Mouse (Mus musculus) C2C12 (cell line): ENCODE measurements around the gene 1700021F05Rik. TPM values are rescaled to one million over a fixed set of nuclear protein-coding genes. Genes with fewer than 3 reads are reported as not detected.

Experiments used
- H3K27me3 ChIP-seq: one replicate; pipeline ENCODE4 v1.6.1; 2011; ENCODE audit not compliant: control insufficient read depth, insufficient read depth, insufficient read length
- H3K36me3 ChIP-seq: one replicate; pipeline ENCODE4 v1.6.1; 2011; ENCODE audit not compliant: control insufficient read depth, insufficient read depth
- H3K4me3 ChIP-seq: one replicate; pipeline ENCODE4 v1.5.1; 2011; ENCODE audit warnings: mild to moderate bottlenecking, control low read depth; ENCODE audit not compliant: poor library complexity, insufficient read depth, severe bottlenecking
- H3K79me2 ChIP-seq: one replicate; pipeline ENCODE4 v1.6.1; 2011; ENCODE audit not compliant: control insufficient read depth, insufficient read depth
- H3K79me3 ChIP-seq: one replicate; pipeline ENCODE4 v1.6.1; 2011; ENCODE audit warnings: low read depth, control low read depth
- H3ac ChIP-seq: one replicate; pipeline ENCODE3; 2011; ENCODE audit warnings: low read depth; ENCODE audit not compliant: control insufficient read depth, insufficient read length
- CEBPB ChIP-seq: IDR thresholded peaks from one replicate; pipeline ENCODE4 v1.6.1; 2011; ENCODE audit warnings: low read depth, mild to moderate bottlenecking, control low read depth, moderate library complexity
- CTCF ChIP-seq: IDR thresholded peaks from one replicate; pipeline ENCODE4 v1.5.1; 2011; ENCODE audit not compliant: control insufficient read depth, insufficient read depth, insufficient read length
- FOSL1 ChIP-seq: IDR thresholded peaks from one replicate; pipeline ENCODE4 v1.8.0; 2011; ENCODE audit warnings: mild to moderate bottlenecking, low read length; ENCODE audit not compliant: poor library complexity, insufficient read depth, severe bottlenecking
- MAX ChIP-seq: IDR thresholded peaks from one replicate; pipeline ENCODE4 v1.6.1; 2011; ENCODE audit warnings: mild to moderate bottlenecking, control low read depth
- MYOD1 ChIP-seq: IDR thresholded peaks from one replicate; pipeline ENCODE4 v1.6.1; 2011; ENCODE audit warnings: low read depth; ENCODE audit not compliant: control insufficient read depth, insufficient read length
- MYOG ChIP-seq: IDR thresholded peaks from one replicate; pipeline ENCODE4 v1.6.1; 2011; ENCODE audit not compliant: control insufficient read depth, insufficient read length; ENCODE audit errors: extremely low read depth
- USF1 ChIP-seq: IDR thresholded peaks from one replicate; pipeline ENCODE4 v1.6.1; 2011; ENCODE audit warnings: low read depth, mild to moderate bottlenecking, control low read depth, moderate library complexity
- polyA plus RNA-seq: library from polyadenylated mRNA; unstranded; fragments of >200 nt; fragmentation: generic; extraction: Trizol; gene quantifications from one replicate; pipeline ENCODE4 v1.2.1, GENCODE M21; 2012; ENCODE audit warnings: missing spikeins

The 1700021F05Rik gene
- polyA plus RNA-seq, 1 experiment = 28.2 TPM

DNA sequence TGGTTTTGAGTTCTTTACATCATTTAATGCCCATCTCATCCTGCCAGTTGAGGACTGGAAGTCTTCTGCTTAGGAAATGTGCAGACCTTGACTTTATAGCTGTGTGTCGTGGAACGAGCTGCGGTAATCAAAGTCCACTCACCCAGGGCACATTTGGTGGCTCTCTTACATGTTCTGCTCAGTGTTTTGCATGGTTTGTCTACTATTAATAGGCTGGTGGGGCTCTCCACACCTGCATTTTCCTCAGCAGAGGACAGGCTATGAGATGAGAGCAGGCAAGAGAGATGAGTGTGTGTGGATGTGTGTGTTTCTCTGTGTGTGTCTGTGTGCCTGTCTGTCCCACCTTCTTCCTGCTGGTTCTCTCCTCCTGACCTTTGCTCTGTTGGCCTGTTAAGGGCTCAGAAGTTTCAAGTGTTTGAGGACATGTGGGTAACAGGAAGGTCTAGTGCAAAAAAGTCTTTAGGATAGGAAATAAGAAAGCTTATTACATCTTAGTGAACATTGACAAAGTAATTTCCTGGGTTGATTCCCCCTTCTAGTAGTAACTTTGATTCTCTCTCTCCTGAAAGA is 53.3 kb downstream of the 1700021F05Rik start:
- Histone ChIP-seq H3K36me3 (no peaks in the 10 kb centered on the region), H3K27me3 (no peaks in the 10 kb centered on the region), H3K79me2 (peaks cover 96% of the 10 kb centered on the region), H3K79me3 (peaks cover 52% of the 10 kb centered on the region), H3K4me3 (no peak overlapping the region), H3ac (no peak overlapping the region)
- TF ChIP-seq FOSL1 (no peak), USF1 (no peak), MAX (no peak), CTCF (no peak), MYOD1 (no peak), MYOG (no peak), CEBPB (no peak)

DNA sequence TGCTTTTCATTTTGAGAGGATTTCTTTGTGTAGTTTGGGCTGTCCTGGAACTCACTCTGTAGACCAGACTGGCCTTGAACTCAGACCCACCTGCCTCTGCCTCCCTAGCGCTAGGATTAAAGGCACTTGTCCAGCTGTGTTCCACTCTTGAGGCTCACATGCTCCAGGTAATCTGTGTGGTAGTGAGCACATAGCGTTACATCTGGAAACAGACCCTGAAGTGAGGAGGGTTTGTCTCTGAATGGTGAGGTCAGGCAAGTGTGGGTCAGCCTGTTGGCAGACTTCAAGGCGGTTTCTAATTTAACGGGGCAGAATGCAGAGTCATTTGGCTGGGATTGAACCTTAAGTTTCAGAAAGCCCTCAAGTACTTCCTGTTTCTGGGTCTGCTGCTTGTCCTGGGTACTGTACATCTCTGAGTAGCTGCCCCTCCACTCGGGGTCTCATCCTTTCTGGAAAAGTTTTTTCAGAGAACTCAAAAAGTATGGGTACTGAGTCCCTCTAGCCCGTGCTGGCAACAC is 55.0 kb downstream of the 1700021F05Rik start:
- H3K27me3 ChIP-seq = no peaks in the 10 kb centered on the region
- TF ChIP-seq CEBPB (no peak), FOSL1 (no peak), USF1 (no peak), CTCF (no peak), MAX (no peak), MYOD1 (no peak), MYOG (no peak)

DNA sequence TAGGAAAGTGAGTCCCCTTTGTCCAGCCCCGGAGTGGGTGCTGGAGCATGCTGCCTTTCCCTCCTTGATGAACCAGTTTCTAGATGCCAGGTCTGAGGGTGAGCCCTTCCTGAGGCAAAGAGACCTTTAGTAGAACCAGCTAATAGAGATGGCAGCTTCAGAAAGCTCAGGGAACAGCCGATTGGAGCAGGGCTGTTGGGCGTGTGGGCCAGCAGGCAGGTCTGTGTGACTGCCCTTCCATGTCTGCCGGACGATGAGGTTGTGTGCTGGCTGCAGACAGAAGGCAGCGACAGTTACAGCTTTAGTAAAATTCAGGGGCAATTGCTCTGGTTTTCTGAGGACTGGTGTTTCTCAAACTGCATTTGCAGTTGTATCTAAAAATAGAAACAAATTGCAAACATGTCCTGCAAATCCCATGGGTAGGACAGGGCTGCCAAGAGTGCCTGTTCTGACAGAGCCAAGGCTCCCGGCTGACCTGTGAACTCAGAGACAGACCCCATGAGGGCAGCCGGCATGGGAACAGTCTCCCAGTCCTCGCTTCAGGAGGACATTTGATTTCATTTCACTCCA is 57.3 kb downstream of the 1700021F05Rik start:
- no peak for TF ChIP-seq CTCF
- TF ChIP-seq MAX = no peak
- no peak for TF ChIP-seq USF1
- no peak for TF ChIP-seq MYOD1
- TF ChIP-seq MYOG = no peak
- TF ChIP-seq FOSL1 = no peak
- no peak for TF ChIP-seq CEBPB
- Histone ChIP-seq H3K79me3 (peaks cover 60% of the 10 kb centered on the region), H3K36me3 (no peaks in the 10 kb centered on the region), H3K4me3 (no peak overlapping the region), H3ac (no peak overlapping the region), H3K79me2 (peaks cover 87% of the 10 kb centered on the region), H3K27me3 (no peaks in the 10 kb centered on the region)

More for the DNA sequence above, 55.0 kb downstream of the 1700021F05Rik start:
- peaks cover 99% of the 10 kb centered on the region for H3K79me2 ChIP-seq
- no peak overlapping the region for H3K4me3 ChIP-seq
- H3K79me3 ChIP-seq = peaks cover 61% of the 10 kb centered on the region
- H3ac ChIP-seq = no peak overlapping the region
- H3K36me3 ChIP-seq = no peaks in the 10 kb centered on the region

DNA sequence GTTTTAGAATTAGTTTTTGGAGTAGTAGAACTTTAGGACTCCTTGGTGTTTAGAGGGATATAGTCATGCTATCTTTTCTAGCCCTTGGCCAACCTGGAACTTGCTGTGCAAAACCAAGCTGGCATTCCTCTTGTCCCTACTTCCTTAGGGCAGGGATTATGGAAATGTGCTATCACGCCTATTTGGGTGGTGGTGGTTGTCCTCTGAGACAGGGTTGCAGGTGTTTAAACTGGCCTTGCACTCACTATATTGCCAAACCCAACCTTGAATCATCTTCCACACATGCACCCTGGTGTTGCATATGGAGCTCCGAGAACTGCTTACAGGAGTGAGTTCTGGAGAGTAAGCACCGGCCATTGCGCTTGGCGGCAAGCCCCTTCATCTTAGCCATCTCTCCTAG is 58.8 kb downstream of the 1700021F05Rik start:
- TF ChIP-seq MAX (no peak), MYOG (no peak), FOSL1 (no peak), CTCF (no peak)
- H3K79me3 ChIP-seq = peaks cover 57% of the 10 kb centered on the region
- H3K79me2 ChIP-seq = peaks cover 72% of the 10 kb centered on the region
- no peak overlapping the region for H3ac ChIP-seq
- no peaks in the 10 kb centered on the region for H3K36me3 ChIP-seq
- H3K27me3 ChIP-seq = no peaks in the 10 kb centered on the region
- H3K4me3 ChIP-seq = no peak overlapping the region

DNA sequence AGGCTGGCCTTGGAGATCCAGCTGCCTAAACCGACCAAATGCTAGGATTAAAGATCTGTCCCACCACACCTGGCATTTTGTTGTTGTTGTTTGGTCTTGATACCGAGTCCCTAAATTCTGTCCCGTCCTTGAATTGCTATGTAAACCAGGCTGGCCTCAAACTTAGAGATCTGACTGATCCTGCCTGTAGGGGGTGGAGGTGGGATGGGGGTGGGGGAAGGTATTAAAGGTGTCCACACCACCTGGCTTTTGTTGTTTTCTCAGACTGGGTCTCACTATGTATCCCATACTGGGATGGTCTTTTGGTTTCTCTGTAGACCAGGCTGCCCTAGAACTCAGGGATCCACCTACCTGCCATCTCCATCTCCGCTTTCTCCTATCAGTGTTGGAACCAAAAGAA is 59.6 kb downstream of the 1700021F05Rik start:
- no peaks in the 10 kb centered on the region for H3K27me3 ChIP-seq
- peaks cover 50% of the 10 kb centered on the region for H3K79me3 ChIP-seq
- H3K4me3 ChIP-seq = no peak overlapping the region
- no peak overlapping the region for H3ac ChIP-seq
- TF ChIP-seq MYOG = no peak
- no peak for TF ChIP-seq CEBPB
- TF ChIP-seq FOSL1 = no peak
- no peak for TF ChIP-seq USF1
- TF ChIP-seq MYOD1 = no peak
- no peak for TF ChIP-seq MAX
- no peak for TF ChIP-seq CTCF
- H3K79me2 ChIP-seq = peaks cover 64% of the 10 kb centered on the region
- H3K36me3 ChIP-seq = no peaks in the 10 kb centered on the region

DNA sequence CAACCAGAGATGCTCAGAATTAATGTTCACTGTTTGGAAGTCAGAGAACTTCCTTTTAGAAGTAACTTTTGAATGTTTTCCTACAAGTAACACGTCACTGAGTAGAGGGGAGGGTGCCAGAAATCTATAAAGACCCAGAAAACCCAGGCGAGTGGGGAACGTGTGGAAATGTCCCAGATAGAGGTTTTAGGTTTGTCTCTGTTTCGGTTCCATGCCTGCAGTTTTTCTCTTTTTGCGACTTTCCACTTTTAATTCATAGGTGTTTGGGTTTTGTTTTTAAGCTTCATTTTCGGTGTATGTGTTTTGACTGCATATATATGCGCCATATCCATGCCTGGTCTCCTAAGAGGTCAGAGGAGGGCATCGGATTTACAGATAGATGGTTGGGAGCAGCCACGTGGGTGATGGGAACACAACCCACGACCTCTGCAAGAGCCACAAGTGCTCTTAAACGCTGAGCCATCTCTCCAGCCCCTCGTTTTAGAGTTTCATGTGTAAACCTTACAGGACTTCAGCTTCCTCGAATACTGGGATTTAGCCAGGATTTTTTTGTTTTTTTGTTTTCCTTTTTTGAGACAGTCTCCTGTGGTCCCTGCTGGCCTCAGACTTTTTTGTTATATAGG is 60.5 kb downstream of the 1700021F05Rik start:
- H3K27me3 ChIP-seq = no peaks in the 10 kb centered on the region
- peak overlapping the region; percentile 55 for H3K4me3 ChIP-seq
- no peaks in the 10 kb centered on the region for H3K36me3 ChIP-seq
- H3ac ChIP-seq = peak overlapping the region; percentile 78
- H3K79me3 ChIP-seq = peaks cover 44% of the 10 kb centered on the region
- TF ChIP-seq USF1 (peak; percentile 14), MYOG (no peak)
- H3K79me2 ChIP-seq = peaks cover 55% of the 10 kb centered on the region
